Mouse (Mus musculus) liver, adult 2 months (tissue): Measurements from ENCODE around the gene Capn13. TPM values are rescaled to one million over a fixed set of nuclear protein-coding genes. Genes with fewer than 3 reads are reported as not detected.
A peak's percentile ranks its signal among the peaks of the same experiment; 100 is the strongest.

Source experiments
- DNase-seq: peaks from one replicate; pipeline ENCODE4 v3.0.0-alpha.2; 2011; ENCODE audit warnings: low read depth, low spot score; ENCODE audit errors: extremely low read depth
- H3K27ac ChIP-seq: fragments of 200-500 bp; replicated peaks from 2 replicates; pipeline ENCODE4 v1.5.1; 2012; ENCODE audit warnings: low read depth, mild to moderate bottlenecking, control low read depth, inconsistent platforms, low read length; ENCODE audit not compliant: insufficient read depth
- H3K27me3 ChIP-seq: fragments of 200-500 bp; 2 replicates; pipeline ENCODE4 v1.6.1; 2012; ENCODE audit warnings: mild to moderate bottlenecking, moderate library complexity, low read length, inconsistent platforms; ENCODE audit not compliant: control insufficient read depth, insufficient read depth
- H3K36me3 ChIP-seq: fragments of 200-500 bp; 2 replicates; pipeline ENCODE4 v1.6.1; 2012; ENCODE audit warnings: low read length, inconsistent platforms; ENCODE audit not compliant: control insufficient read depth, insufficient read depth
- H3K4me1 ChIP-seq: fragments of 200-500 bp; 2 replicates; pipeline ENCODE4 v1.6.1; 2011; ENCODE audit warnings: low read length; ENCODE audit not compliant: control insufficient read depth, insufficient read depth
- H3K4me3 ChIP-seq: fragments of 200-500 bp; 2 replicates; pipeline ENCODE4 v1.5.1; 2011; ENCODE audit warnings: low read depth, mild to moderate bottlenecking, control low read depth, low read length, moderate library complexity; ENCODE audit not compliant: insufficient read depth
- H3K79me2 ChIP-seq: fragments of 200-500 bp; 2 replicates; pipeline ENCODE4 v1.6.1; 2012; ENCODE audit warnings: inconsistent platforms, mild to moderate bottlenecking, low read length, moderate library complexity; ENCODE audit not compliant: control insufficient read depth, insufficient read depth
- H3K9ac ChIP-seq: fragments of 200-500 bp; 2 replicates; pipeline ENCODE4 v1.6.1; 2012; ENCODE audit warnings: low read depth, mild to moderate bottlenecking, control low read depth, inconsistent platforms, low read length
- CTCF ChIP-seq: fragments of 200-500 bp; IDR thresholded peaks from 2 replicates; pipeline ENCODE4 v1.5.1; 2011; ENCODE audit warnings: low read depth, low read length, control low read depth
- POLR2A ChIP-seq: fragments of 200-500 bp; IDR thresholded peaks from 2 replicates; pipeline ENCODE4 v1.6.1; 2011; ENCODE audit warnings: low read length, control low read depth; ENCODE audit not compliant: insufficient read depth; ENCODE audit errors: extremely low read depth
- WGBS: fragments of 180-500 bp; shearing (Covaris S2); methylation state at CpG from one replicate; pipeline ENCODE4 v1.1.7; 2018; 5-methylcytosine and 5-hydroxymethylcytosine counted together
- polyA plus RNA-seq: library from polyadenylated mRNA; depleted of rRNA; stranded (reverse); fragments of >200 nt; gene quantifications from 2 replicates; pipeline ENCODE4 v1.2.3, GENCODE M21; 2012
- total RNA-seq: library from RNA; depleted of rRNA; stranded (reverse); fragments of >200 nt; gene quantifications from 2 replicates; pipeline ENCODE4 v1.2.3, GENCODE M21; 2014

Capn13 gene
- total and polyA plus RNA-seq, 2 experiments, result 0.04 to 0.09 TPM

DNA sequence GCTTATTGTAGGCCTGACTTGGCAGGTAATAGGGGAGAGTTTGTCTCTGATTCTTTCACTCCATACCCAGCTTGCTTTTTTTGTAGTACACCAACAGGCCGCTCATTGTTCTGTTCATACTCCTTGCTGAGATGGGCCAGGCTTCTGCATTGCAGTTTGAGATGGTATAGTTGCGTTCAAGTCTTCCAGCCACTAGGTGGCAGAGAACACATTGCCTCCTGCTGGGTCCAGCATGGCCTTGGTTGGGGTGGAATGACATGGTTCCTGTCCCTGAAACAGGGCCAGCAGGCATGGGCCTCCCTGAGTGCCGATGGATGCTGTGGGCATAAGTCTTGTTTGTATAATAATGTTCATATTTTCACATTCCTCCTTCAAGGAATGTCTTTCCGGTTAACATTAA lies 122.9 kb downstream of the Capn13 start:
- no peak overlapping the region for H3K4me3 ChIP-seq
- no peaks in the 10 kb centered on the region for H3K27me3 ChIP-seq
- TF ChIP-seq POLR2A (no peak), CTCF (peak; percentile 49)
- H3K36me3 ChIP-seq, result no peaks in the 10 kb centered on the region
- H3K9ac ChIP-seq, result no peak overlapping the region
- peak; percentile 13 for DNase-seq
- no peaks in the 10 kb centered on the region for H3K4me1 ChIP-seq
- H3K79me2 ChIP-seq, result no peaks in the 10 kb centered on the region
- no peak overlapping the region for H3K27ac ChIP-seq
- 92% methylated on average over 4 of the region's 4 CpGs for WGBS

DNA sequence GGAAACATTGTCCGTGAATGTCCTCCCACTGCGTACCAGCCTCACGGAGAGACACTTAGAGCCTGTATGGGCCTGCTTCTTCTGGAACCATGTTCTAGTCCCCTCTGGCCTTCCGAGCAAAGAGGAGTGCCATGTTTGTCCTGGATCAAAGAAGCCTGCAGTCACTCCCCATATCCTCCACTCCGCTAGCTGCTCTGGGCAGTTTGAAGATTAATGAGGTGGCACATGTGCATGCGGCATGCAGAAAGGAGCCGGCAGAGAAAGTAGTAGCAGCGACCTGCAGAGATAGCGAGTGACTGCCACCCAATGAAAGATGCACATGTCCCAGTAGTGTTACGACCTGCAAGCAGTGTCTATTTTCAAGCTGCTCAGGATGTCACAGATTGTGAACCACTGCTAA lies 125.6 kb downstream of the Capn13 start:
- no peak for TF ChIP-seq POLR2A
- no peak for TF ChIP-seq CTCF
- 88% methylated on average over 10 of the region's 10 CpGs for WGBS
- H3K4me1 ChIP-seq, result no peaks in the 10 kb centered on the region

DNA sequence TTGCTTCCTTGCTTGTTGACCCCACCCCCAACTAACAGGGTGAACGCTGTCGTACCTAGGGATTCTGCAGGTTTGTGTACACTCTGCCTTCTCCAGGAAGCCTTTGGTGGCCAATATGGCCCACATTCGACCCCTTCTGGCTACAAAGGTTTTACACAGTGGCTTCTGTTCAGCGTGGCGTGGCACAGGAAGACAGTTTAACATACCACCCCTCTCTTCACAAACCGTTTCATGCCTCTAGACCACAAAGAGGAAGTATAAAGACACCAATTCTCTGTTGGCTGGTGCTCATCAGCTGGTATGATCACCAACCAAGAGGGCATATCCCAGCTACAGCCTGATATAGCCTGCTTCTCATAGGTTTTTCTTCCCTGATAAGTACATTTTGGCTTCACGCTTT lies 126.9 kb downstream of the Capn13 start:
- no peak for DNase-seq
- H3K9ac ChIP-seq, result no peak overlapping the region
- H3K4me3 ChIP-seq, result no peak overlapping the region
- H3K79me2 ChIP-seq, result no peaks in the 10 kb centered on the region
- H3K27ac ChIP-seq, result no peak overlapping the region
- TF ChIP-seq POLR2A (no peak), CTCF (no peak)
- no peaks in the 10 kb centered on the region for H3K36me3 ChIP-seq
- 75% methylated on average over 7 of the region's 7 CpGs for WGBS
- no peaks in the 10 kb centered on the region for H3K27me3 ChIP-seq
- no peaks in the 10 kb centered on the region for H3K4me1 ChIP-seq

More for the DNA sequence above, 125.6 kb downstream of the Capn13 start:
- Histone ChIP-seq H3K27ac (no peak overlapping the region), H3K27me3 (no peaks in the 10 kb centered on the region), H3K9ac (no peak overlapping the region), H3K79me2 (no peaks in the 10 kb centered on the region), H3K4me3 (no peak overlapping the region), H3K36me3 (no peaks in the 10 kb centered on the region)
- no peak for DNase-seq

DNA sequence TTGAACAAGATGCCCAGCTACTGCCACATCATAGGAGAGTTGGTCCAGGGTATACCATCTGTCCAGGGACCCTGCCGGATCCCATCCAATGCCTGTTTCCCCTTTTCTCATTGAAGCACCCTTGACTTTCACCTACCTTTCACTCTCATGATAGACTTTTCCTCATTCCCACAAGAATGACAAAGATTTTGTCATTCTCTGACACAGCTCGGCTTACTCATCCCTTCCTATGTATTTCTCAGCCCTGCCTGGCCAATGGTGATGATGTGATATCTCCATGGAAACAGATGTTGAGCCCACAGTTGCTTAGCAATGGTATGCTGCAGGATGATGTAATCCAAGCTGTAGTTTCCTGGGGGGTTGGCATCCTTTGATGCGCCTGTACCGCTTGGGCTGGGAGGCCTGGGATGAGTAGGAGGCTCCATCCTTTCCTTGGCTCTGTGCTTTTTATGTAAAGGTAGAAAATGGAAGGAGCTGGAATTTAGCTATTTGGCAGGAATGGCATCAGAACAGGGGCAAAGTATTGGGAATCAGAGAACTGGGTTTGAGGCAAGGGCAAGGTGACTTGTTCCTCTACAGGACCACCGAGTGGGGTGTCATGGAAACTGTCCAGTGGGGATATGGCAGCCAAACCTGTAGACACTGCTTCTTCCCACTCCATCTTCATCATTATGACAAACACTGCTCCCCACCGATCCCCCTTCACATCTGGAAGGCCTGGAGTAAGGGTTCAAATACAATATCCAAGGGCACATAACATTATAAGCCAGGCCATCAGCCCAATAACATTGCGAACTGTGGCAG lies 128.7 kb downstream of the Capn13 start:
- H3K79me2 ChIP-seq, result no peaks in the 10 kb centered on the region
- 92% methylated on average over 7 of the region's 7 CpGs for WGBS
- DNase-seq, result no peak
- no peak overlapping the region for H3K4me3 ChIP-seq
- no peak overlapping the region for H3K27ac ChIP-seq
- H3K9ac ChIP-seq, result no peak overlapping the region
- TF ChIP-seq CTCF (no peak), POLR2A (no peak)
- H3K27me3 ChIP-seq, result no peaks in the 10 kb centered on the region
- H3K36me3 ChIP-seq, result no peaks in the 10 kb centered on the region
- H3K4me1 ChIP-seq, result no peaks in the 10 kb centered on the region

DNA sequence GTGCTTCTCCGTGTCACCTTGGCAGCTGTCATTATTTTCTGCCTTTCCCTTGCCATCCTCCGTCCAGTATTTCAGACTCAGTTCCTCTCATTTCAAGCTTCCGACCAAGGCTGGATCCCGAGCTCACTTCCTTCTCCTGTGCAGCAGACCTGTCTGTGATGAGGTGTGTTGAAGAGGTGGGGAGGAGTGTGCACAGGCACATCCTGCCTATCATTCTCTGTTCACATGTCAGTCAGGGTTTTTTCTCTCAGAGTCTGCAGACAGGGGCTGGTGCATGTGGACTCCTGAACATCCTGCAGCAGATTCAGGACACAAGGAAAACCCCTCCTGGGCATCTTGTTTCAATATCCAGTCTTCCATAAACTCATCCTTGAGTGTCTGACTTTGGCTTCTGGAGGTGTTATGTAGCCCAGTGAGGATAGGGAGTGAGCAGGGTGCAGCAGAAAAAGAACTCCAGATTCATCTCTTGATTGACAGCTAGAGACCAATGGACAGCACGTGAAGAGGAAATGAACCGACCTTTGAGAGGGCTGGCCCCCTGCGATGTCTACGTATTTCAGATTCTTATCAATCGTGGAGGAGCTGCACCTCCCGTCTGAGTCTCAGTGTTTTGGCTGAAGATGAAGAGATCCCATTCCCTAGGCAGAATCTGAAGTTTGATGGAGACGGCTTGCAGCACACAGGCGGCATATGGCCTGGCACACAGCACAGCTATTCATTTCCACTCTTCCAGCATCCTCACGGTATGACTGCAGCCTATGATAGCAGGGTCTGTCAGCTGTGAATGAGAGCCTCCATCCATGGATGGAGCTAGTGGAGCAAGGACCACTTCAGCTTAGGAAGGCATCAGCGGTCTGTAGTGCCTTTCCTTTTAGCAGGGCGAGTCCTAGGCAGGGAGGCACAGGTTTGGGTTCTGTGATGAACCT lies 129.5 kb downstream of the Capn13 start:
- TF ChIP-seq CTCF, result no peak
- no peak for TF ChIP-seq POLR2A
- H3K9ac ChIP-seq, result no peak overlapping the region
- no peaks in the 10 kb centered on the region for H3K4me1 ChIP-seq
- no peak overlapping the region for H3K4me3 ChIP-seq
- WGBS, result 67% methylated on average over 15 of the region's 15 CpGs
- H3K36me3 ChIP-seq, result no peaks in the 10 kb centered on the region
- H3K27ac ChIP-seq, result no peak overlapping the region
- no peaks in the 10 kb centered on the region for H3K27me3 ChIP-seq
- DNase-seq, result no peak
- no peaks in the 10 kb centered on the region for H3K79me2 ChIP-seq
